Mouse (Mus musculus) midbrain, embryonic 10.5 days (tissue): ENCODE measurements around the gene Diras1. TPM values are rescaled to one million over a fixed set of nuclear protein-coding genes. Genes with fewer than 3 reads are reported as not detected.
A peak's percentile ranks its signal among the peaks of the same experiment; 100 is the strongest.
"Not testable (repeated sequence)": the region's sequence is repeated elsewhere in the genome, so short reads cannot be mapped to it uniquely, and the experiment has no call there.

ENCODE experiments used
- DNase-seq: peaks from one replicate; pipeline ENCODE4 v3.0.0-alpha.2; 2017; ENCODE audit warnings: low spot score
- H3K27ac ChIP-seq: fragments of 300-500 bp; sonication (generic); replicated peaks from 2 replicates; pipeline ENCODE4 v1.5.1; 2016; ENCODE audit warnings: mild to moderate bottlenecking
- H3K27me3 ChIP-seq: fragments of 300-500 bp; sonication (generic); 2 replicates; pipeline ENCODE4 v1.6.1; 2016; ENCODE audit warnings: low read depth, mild to moderate bottlenecking; ENCODE audit not compliant: poor library complexity, severe bottlenecking
- H3K36me3 ChIP-seq: fragments of 300-500 bp; sonication (generic); 2 replicates; pipeline ENCODE4 v1.6.1; 2016; ENCODE audit warnings: mild to moderate bottlenecking, moderate library complexity
- H3K4me1 ChIP-seq: fragments of 300-500 bp; sonication (generic); 2 replicates; pipeline ENCODE4 v1.6.1; 2016
- H3K4me3 ChIP-seq: fragments of 300-500 bp; sonication (generic); 2 replicates; pipeline ENCODE4 v1.5.1; 2016; ENCODE audit warnings: mild to moderate bottlenecking, moderate library complexity
- H3K9me3 ChIP-seq: fragments of 300-500 bp; sonication (generic); replicated peaks from 2 replicates; pipeline ENCODE4 v1.6.1; 2016; ENCODE audit warnings: mild to moderate bottlenecking
- WGBS: fragments of 180-500 bp; shearing (Covaris S2); methylation state at CpG from one replicate; pipeline ENCODE4 v1.1.7; 2016; 5-methylcytosine and 5-hydroxymethylcytosine counted together
- polyA plus RNA-seq: library from polyadenylated mRNA; unstranded; fragments of >200 nt; fragmentation: Nextera tagmentation; extraction: Ambion mirVana; gene quantifications from 2 replicates; pipeline ENCODE4 v1.2.1, GENCODE M21; 2016

The Diras1 gene
- polyA plus RNA-seq, 1 experiment from 2014 or later, result 3.0 TPM

DNA sequence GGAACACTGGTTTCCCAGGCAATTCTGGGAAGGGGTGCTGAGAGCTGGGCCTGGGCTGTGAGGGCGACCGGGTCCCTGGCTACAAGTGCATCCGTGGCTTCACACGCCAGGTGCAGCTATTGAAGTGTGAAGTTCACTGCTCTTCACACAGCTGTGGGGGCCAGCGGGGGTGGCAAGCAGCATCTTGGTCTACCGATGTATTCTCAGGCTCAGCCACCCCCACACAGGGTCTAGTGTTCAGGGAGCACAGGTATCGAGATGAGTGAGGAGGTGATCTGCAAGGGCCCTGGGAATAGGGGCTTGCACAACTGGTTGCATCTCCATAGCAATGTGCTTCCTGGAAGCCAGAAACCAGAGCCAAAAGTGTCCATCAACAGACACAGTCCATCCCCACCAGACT, 35.1 kb downstream of the Diras1 start:
- no peak for DNase-seq
- Histone ChIP-seq H3K4me3 (no peak overlapping the region), H3K27ac (no peak overlapping the region), H3K9me3 (no peaks in the 10 kb centered on the region), H3K27me3 (peaks cover 54% of the 10 kb centered on the region), H3K4me1 (peaks cover 23% of the 10 kb centered on the region), H3K36me3 (no peaks in the 10 kb centered on the region)
- WGBS, result 78% methylated on average over 7 of the region's 7 CpGs

DNA sequence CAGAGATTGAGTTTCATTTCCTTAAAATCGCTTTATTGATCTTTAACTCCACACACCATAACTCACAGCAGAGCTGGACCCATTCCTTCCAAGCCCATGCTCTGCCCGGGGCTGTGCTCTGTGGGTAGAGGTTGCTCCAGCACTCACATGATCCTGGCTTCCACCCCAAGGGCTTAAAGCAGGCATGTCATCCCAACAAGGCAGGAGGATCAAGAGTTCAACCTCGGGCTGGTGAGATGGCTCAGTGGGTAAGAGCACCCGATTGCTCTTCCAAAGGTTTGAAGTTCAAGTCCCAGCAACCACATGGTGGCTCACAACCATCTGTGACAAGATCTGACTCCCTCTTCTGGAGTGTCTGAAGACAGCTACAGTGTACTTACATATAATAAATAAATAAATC, 35.6 kb downstream of the Diras1 start:
- H3K4me3 ChIP-seq, DNase-seq, H3K36me3 ChIP-seq, H3K27ac ChIP-seq, H3K9me3 ChIP-seq: not testable (repeated sequence)
- WGBS, result 66% methylated on average over 4 of the region's 4 CpGs
- Histone ChIP-seq H3K27me3 (peaks cover 59% of the 10 kb centered on the region), H3K4me1 (peaks cover 21% of the 10 kb centered on the region)

DNA sequence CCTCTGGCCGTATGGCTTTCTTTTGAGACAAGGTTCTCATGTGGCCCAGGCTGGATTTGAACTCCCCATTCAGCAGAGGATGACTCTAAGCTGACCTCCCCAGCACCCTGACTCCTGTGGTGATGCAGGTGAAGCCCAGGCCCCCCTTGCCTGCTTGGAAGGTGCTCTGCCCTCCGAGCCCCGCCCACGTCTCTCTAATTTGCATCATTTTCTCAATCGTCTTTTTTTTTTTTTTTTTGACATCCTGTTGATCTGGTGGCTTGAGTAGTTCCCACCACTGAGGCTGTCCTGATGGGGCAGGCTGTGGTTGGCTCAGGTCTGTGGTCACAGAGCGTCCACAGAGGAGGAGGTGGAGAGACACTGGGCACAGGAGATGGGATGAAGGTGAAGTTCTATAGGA, 36.0 kb downstream of the Diras1 start:
- Histone ChIP-seq H3K4me1 (peaks cover 20% of the 10 kb centered on the region), H3K36me3 (no peaks in the 10 kb centered on the region), H3K9me3 (no peaks in the 10 kb centered on the region), H3K4me3 (no peak overlapping the region), H3K27ac (no peak overlapping the region), H3K27me3 (peaks cover 63% of the 10 kb centered on the region)
- no peak for DNase-seq
- WGBS, result 63% methylated on average over 6 of the region's 6 CpGs

DNA sequence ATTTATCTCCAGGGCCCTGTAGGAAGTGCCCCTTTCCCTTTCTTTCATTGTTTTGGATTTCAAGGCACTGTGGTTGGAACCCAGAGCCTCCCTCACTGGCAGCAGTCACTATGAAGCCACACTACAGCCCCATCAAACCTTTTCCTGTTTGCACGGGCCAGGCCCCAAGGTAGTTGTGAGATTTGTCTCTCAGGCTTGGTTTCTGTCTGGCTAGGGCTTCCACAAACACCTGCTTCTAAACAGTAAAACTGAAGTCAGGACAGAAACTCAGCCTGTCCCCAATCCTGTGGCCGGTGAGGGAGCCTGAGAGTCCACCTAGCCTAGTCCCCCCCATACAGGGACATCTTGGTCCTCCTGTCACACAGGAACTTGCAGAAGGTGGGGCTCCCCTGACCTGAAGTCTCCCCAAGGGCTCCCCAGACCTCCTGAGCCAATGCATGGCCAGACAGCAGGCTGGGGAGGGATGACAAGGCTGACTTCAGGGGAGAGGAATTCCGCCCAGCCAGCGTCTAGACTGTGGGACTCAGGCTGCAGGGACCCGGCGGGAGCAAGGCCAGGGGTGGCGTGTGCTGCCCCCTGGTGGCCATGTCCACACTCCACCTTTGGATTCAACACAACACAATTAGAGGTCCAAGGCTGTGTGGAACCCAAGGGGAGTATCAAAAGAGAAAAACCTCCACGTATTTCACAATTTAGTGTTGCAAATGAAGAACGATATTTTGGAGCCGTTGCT, 37.6 kb downstream of the Diras1 start:
- Histone ChIP-seq H3K36me3 (no peaks in the 10 kb centered on the region), H3K27ac (no peak overlapping the region), H3K27me3 (peaks cover 68% of the 10 kb centered on the region), H3K9me3 (no peaks in the 10 kb centered on the region), H3K4me1 (peaks cover 15% of the 10 kb centered on the region), H3K4me3 (peak overlapping the region; percentile 14; the same call in 1 of the 2 replicates)
- WGBS, result 11% methylated on average over 10 of the region's 10 CpGs
- peak; percentile 84 for DNase-seq

DNA sequence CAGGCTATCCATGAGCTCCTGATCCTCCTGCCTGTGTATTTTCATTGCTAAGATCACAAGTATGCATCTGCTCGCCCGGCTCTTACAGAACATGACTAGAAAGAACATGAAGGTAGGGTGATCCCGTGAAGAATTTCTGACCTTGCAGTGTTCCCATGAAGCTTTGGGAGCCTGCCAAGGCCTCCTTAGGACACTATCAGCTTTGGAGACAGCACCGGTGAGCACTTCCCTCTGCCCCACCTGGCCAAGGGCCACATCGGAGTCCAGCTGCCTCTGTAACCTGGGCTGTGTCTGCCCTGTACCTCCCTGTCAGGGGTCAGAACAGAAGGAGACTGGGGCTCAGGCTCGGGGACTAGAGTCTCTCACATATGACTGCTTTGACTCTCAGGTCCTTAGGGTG, 38.7 kb downstream of the Diras1 start:
- Histone ChIP-seq H3K27me3 (peaks cover 70% of the 10 kb centered on the region), H3K27ac (no peak overlapping the region), H3K4me1 (peaks cover 14% of the 10 kb centered on the region), H3K9me3 (no peaks in the 10 kb centered on the region), H3K4me3 (no peak overlapping the region), H3K36me3 (no peaks in the 10 kb centered on the region)
- no peak for DNase-seq
- WGBS, result 81% methylated on average over 6 of the region's 6 CpGs

DNA sequence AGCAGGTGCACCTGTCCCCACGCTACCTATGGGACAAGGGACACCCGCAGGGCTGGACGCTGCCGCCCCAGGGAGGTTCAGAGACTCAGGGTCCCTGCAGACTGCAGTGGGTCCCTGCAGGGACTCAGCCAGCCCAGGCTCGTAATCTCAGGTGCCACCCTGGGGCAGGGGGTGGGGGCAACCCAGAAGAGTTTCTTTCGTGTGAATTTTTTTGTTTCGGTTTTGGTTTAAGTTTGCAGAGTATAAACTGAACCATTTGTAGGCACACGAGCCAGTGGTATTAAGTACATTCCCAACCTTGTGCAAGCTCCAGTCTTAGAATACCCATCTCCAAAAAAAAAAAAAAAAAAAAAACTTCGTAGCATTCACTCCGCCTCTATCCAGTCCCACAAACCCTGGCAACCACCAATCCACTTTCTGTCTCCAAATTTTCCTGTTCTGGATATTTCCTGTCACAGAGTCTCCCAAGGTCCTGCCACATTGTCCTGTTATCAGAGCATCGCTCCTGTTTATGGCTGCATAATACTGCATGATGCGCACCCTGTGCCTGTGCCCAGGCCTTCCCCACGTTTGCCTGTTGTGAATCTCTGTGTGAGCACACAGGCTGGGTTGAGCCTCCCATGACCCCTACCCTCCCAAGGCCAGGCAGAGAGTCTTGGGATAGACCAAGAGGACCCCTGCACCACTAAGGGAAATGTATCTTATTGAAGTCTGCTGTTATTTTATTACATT, 39.3 kb downstream of the Diras1 start:
- 38% methylated on average over 13 of the region's 13 CpGs for WGBS
- no peak for DNase-seq
- H3K27ac ChIP-seq, result no peak overlapping the region
- H3K4me1 ChIP-seq, result peaks cover 14% of the 10 kb centered on the region
- no peaks in the 10 kb centered on the region for H3K9me3 ChIP-seq
- H3K4me3 ChIP-seq, result peak overlapping the region; percentile 29
- H3K36me3 ChIP-seq, result no peaks in the 10 kb centered on the region
- peaks cover 70% of the 10 kb centered on the region for H3K27me3 ChIP-seq

DNA sequence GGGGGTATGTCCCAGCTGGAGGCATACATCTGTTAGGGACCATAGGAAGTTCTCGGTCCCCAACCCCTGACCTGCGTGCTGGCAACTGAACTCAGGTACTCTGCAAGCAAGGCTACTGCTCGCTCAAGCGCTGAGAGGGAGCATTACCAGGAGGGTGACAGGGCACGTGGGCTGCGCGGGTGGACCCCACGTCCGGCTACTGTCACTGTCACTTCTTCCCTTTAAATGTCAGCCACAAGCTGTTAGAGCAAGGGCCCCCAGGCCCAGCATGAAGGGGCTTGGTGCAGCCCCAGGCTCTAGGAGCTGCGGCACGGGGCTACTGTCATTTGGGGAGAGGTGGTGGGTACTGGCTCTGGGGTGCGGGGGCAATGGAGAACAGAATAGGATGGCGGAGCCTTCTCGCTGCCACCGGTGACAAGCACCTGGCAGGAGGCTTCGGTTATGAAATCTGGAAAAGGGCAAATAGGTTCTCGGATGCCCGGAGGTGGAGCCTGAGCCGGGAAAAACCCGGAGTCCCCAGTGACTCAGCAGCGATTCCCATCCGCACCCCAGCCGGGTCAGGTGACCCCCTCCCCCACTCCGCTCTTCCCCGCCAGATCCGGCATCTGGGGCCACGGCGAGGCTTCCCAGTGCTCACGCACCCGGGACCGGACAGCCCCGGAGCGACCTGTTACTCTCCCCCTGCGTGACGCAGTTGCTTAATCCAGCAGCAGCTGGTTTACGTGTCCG, 40.1 kb downstream of the Diras1 start:
- H3K9me3 ChIP-seq, result no peaks in the 10 kb centered on the region
- H3K4me1 ChIP-seq, result peaks cover 14% of the 10 kb centered on the region
- WGBS, result 11% methylated on average over 37 of the region's 37 CpGs
- peaks cover 70% of the 10 kb centered on the region for H3K27me3 ChIP-seq
- H3K36me3 ChIP-seq, result no peaks in the 10 kb centered on the region
- DNase-seq, result no peak
- peak overlapping the region; percentile 29 for H3K4me3 ChIP-seq
- H3K27ac ChIP-seq, result no peak overlapping the region

DNA sequence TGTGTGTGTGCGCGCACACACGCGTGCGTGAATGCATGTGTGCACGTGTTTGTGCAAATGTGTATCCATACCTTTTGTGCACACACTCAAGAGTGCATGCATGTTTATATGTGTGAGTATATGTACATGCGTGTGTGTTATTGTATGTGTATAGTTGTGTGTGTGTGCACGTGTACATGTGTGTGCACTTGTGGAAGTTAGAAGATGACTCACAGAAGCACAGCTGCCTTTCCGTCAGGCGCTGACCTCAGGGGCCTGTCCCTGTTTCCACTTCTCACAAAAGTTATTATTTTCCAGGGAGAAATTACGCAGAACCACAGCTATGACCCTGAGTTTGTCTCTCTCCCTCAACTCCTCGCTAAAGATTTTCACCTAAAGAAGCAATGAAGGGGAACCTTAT, 41.2 kb downstream of the Diras1 start:
- no peak overlapping the region for H3K4me3 ChIP-seq
- 89% methylated on average over 12 of the region's 12 CpGs for WGBS
- H3K36me3 ChIP-seq, result no peaks in the 10 kb centered on the region
- no peaks in the 10 kb centered on the region for H3K9me3 ChIP-seq
- peaks cover 67% of the 10 kb centered on the region for H3K27me3 ChIP-seq
- peaks cover 14% of the 10 kb centered on the region for H3K4me1 ChIP-seq
- DNase-seq, result no peak
- no peak overlapping the region for H3K27ac ChIP-seq

DNA sequence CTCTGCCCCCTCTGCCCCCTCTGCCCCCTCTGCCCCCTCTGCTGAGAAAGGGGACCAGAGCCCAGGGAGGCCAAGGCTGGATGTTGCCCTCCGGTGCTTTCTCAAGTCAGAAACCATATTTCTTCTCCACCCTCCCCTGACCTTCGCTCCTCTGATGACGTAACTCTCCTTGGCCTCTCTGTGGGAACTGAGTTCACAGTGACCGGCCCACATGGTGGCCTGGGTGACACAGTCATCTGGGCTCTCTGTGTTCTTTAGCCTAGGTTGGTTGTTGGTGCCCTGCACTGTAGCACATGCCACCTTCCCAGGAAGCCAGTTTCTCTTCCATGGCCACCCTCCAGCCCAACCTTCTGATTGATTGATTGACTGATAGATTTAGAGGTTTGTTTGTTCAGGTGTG, 43.1 kb downstream of the Diras1 start:
- Histone ChIP-seq H3K27ac (no peak overlapping the region), H3K27me3 (peaks cover 48% of the 10 kb centered on the region), H3K9me3 (no peaks in the 10 kb centered on the region), H3K4me3 (no peak overlapping the region), H3K36me3 (no peaks in the 10 kb centered on the region), H3K4me1 (peaks cover 8% of the 10 kb centered on the region)
- 89% methylated on average over 4 of the region's 4 CpGs for WGBS
- DNase-seq, result no peak

DNA sequence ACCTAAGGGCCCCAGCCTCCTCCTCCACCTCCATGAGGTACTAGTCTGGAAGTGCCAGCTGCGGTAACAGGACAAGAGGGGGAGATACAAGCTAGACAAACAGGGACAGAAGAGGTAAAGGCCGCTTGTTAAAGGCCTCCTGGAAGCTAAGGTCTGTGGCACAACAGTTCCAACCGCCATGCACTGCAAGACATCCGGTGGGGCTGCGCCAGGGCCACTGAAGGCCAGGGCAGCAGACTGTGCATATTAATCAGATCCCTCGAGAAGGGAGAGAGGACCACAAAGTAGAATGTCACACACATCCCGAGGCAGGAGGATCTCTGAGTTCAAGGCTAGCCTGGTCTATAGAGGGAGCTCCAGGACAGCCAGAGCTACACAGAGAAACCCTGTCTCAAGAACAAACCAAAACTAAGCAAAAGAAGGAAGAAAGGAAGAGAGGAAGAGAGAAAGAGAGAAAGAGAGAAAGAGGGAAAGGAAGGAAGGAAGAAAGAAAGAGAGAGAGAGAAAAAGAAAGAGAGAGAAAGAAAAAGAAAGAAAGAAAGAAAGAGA, 43.8 kb downstream of the Diras1 start:
- no peak overlapping the region for H3K4me3 ChIP-seq
- H3K27me3 ChIP-seq, result peaks cover 41% of the 10 kb centered on the region
- no peak overlapping the region for H3K27ac ChIP-seq
- H3K36me3 ChIP-seq, result no peaks in the 10 kb centered on the region
- no peaks in the 10 kb centered on the region for H3K9me3 ChIP-seq
- H3K4me1 ChIP-seq, result peaks cover 8% of the 10 kb centered on the region
- no peak for DNase-seq
- 63% methylated on average over 7 of the region's 7 CpGs for whole genome bisulfite sequencing

DNA sequence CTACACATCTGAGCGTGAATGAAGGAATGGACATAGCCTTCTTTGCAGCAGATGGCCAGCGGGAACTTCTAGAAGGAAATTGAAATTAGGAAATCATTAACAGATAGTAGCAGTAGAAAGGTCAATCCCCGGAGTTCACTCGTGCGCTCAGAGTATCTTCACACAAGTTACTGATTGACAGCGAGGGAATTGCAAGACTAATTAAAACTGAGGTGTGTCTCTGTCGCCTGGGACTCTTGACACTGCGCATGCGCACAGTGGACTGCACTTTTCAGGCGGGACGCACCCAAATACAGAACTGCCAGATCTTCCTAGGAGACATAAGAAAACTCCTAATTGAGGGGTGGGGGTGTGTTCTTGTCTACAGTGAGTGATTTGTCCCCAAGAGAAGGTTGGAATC, 50.0 kb downstream of the Diras1 start:
- no peaks in the 10 kb centered on the region for H3K4me1 ChIP-seq
- 91% methylated on average over 11 of the region's 11 CpGs for WGBS
- no peak overlapping the region for H3K27ac ChIP-seq
- H3K9me3 ChIP-seq, result peaks cover 5% of the 10 kb centered on the region; the same call in 1 of the 2 replicates
- no peaks in the 10 kb centered on the region for H3K27me3 ChIP-seq
- H3K4me3 ChIP-seq, result no peak overlapping the region
- no peak for DNase-seq
- H3K36me3 ChIP-seq, result no peaks in the 10 kb centered on the region

DNA sequence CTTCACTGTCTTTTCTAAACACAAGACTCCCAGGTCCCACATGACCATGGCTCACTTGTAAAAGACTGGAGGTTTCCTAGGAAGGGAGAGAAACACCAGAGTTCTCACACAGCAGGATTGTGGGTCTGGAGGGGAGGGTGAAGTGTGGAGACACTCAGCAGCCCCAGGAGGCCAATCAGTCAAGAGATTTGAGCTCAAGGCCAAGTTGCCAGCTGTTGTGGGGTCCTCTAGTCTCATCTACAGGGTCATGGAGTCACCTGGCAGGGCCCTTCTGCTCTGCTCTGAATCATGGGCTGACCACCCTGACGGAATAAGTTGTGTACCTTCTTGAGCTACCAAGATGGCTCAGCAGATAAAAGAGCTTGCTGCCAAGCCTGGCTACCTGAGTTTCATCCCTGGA, 51.7 kb downstream of the Diras1 start:
- Histone ChIP-seq H3K9me3 (peaks cover 5% of the 10 kb centered on the region; the same call in 1 of the 2 replicates), H3K27me3 (no peaks in the 10 kb centered on the region), H3K36me3 (no peaks in the 10 kb centered on the region), H3K4me1 (no peaks in the 10 kb centered on the region), H3K27ac (no peak overlapping the region), H3K4me3 (no peak overlapping the region)
- no peak for DNase-seq
- WGBS, result 95% methylated on average over 1 of the region's 1 CpGs
